Mouse (Mus musculus) heart, embryonic 15.5 days (tissue): ENCODE results near the gene Ccer2. TPM values are rescaled to one million over a fixed set of nuclear protein-coding genes. Genes with fewer than 3 reads are reported as not detected.
A peak's percentile ranks its signal among the peaks of the same experiment; 100 is the strongest.

Experiments
- ATAC-seq: fragments of 200-750 bp; cut with Nextera tagmentation; replicated peaks from 2 replicates; pipeline ENCODE4 v1.8.0; 2017; ENCODE audit warnings: low read depth, moderate TSS enrichment; ENCODE audit not compliant: insufficient number of reproducible peaks, insufficient read depth, low FRiP score
- H3K27ac ChIP-seq: fragments of 300-500 bp; sonication (generic); 2 replicates; pipeline ENCODE4 v1.5.1; 2015; ENCODE audit warnings: mild to moderate bottlenecking, inconsistent platforms
- H3K27me3 ChIP-seq: fragments of 300-500 bp; sonication (generic); 2 replicates; pipeline ENCODE4 v1.6.1; 2015; ENCODE audit warnings: inconsistent platforms
- H3K36me3 ChIP-seq: fragments of 300-500 bp; sonication (generic); 2 replicates; pipeline ENCODE4 v1.6.1; 2015; ENCODE audit warnings: mild to moderate bottlenecking, inconsistent platforms
- H3K4me1 ChIP-seq: fragments of 300-500 bp; sonication (generic); replicated peaks from 2 replicates; pipeline ENCODE4 v1.6.1; 2015; ENCODE audit warnings: inconsistent platforms
- H3K4me2 ChIP-seq: fragments of 300-500 bp; sonication (generic); 2 replicates; pipeline ENCODE4 v1.6.1; 2015; ENCODE audit warnings: inconsistent platforms, mild to moderate bottlenecking, moderate library complexity
- H3K4me3 ChIP-seq: fragments of 300-500 bp; sonication (generic); 2 replicates; pipeline ENCODE4 v1.5.1; 2015; ENCODE audit warnings: mild to moderate bottlenecking, inconsistent platforms
- H3K9ac ChIP-seq: fragments of 300-500 bp; sonication (generic); 2 replicates; pipeline ENCODE4 v1.6.1; 2015; ENCODE audit warnings: mild to moderate bottlenecking, inconsistent platforms
- H3K9me3 ChIP-seq: fragments of 300-500 bp; sonication (generic); replicated peaks from 2 replicates; pipeline ENCODE4 v1.6.1; 2016; ENCODE audit warnings: inconsistent platforms
- WGBS: fragments of 180-500 bp; shearing (Covaris S2); methylation state at CpG from one replicate; pipeline ENCODE4 v1.1.7; 2015; ENCODE audit warnings: mixed read lengths; 5-methylcytosine and 5-hydroxymethylcytosine counted together
- polyA plus RNA-seq: library from polyadenylated mRNA; unstranded; fragments of >200 nt; fragmentation: Nextera tagmentation; extraction: Ambion mirVana; gene quantifications from 2 replicates; pipeline ENCODE4 v1.2.1, GENCODE M21; 2015

The Ccer2 gene
- not detected in 2 replicates for polyA plus RNA-seq

- WGBS: 3% methylated on average over 17 of the region's 17 CpGs
- H3K4me3 ChIP-seq: no peak within 1 kb of the TSS
- no peak for ATAC-seq
Measured at GRCm38 (mm10) chr7:28756079-28756478, at the start of gene Ccer2. TSS of gene Ccer2 (plus strand) at chr7:28756174.

DNA sequence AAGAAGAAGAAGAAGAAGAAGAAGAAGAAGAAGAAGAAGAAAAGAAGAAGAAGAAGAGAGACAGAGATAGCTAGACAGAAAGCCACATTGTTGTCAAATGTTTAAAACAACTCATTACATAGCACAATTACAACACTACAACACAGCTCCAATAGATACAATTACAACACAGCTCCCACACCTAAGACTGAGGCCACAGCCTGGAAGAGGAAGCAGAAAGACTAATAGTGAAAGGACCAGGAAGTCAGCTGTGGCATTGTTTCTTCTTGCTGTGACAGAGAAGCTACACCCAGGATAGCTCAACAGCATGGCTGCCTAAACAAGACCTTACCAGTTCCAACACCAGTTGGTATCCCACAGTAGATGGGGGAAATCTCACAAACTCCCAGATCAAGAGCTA is 46.5 kb upstream of the Ccer2 start:
- ATAC-seq: no peak
- no peak overlapping the region for H3K4me3 ChIP-seq

More at GRCm38 (mm10) chr7:28756079-28756478, at the start of gene Ccer2:
- no peaks in the 10 kb centered on the region for H3K9me3 ChIP-seq
- no peak within 1 kb of the TSS for H3K4me2 ChIP-seq
- H3K27me3 ChIP-seq: peaks cover 18% of the 10 kb centered on the region
- peaks cover 17% of the 10 kb centered on the region for H3K36me3 ChIP-seq
- peaks cover 5% of the 10 kb centered on the region for H3K4me1 ChIP-seq
- no peak within 1 kb of the TSS for H3K9ac ChIP-seq
- H3K27ac ChIP-seq: no peak within 1 kb of the TSS

GRCm38 (mm10) chr7:28710962-28711361 is 45.0 kb upstream of the Ccer2 start:
- Histone ChIP-seq H3K9me3 (no peaks in the 10 kb centered on the region), H3K36me3 (no peaks in the 10 kb centered on the region), H3K27ac (no peak overlapping the region), H3K9ac (no peak overlapping the region), H3K27me3 (no peaks in the 10 kb centered on the region), H3K4me2 (no peak overlapping the region), H3K4me3 (no peak overlapping the region), H3K4me1 (peaks cover 11% of the 10 kb centered on the region)
- ATAC-seq: no peak
- 62% methylated on average over 3 of the region's 3 CpGs for WGBS

More for the DNA sequence above, 46.5 kb upstream of the Ccer2 start:
- Histone ChIP-seq H3K36me3 (no peaks in the 10 kb centered on the region), H3K27me3 (no peaks in the 10 kb centered on the region), H3K9me3 (no peaks in the 10 kb centered on the region), H3K4me1 (peaks cover 4% of the 10 kb centered on the region), H3K9ac (no peak overlapping the region), H3K27ac (no peak overlapping the region), H3K4me2 (no peak overlapping the region)

DNA sequence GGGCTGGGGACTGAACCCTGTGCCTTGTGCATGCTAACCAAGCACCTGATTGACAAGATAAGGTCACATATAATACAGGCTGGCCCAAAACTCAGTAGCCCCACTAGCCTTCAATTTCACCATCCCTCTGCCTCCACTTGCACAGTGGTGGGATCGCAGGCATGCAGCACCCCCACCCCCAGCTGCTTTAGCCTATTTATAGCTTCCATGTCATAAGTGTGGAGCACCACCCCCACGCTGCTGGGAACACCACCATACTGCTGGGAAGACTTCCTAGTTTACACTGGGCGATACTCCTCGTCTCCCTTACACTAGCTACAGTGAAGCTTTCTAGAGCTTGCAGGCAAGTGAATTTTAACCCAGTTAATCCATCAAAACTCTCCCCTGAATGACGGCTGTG is 41.3 kb upstream of the Ccer2 start:
- no peaks in the 10 kb centered on the region for H3K36me3 ChIP-seq
- 44% methylated on average over 5 of the region's 5 CpGs for WGBS
- H3K9me3 ChIP-seq: no peaks in the 10 kb centered on the region
- no peaks in the 10 kb centered on the region for H3K27me3 ChIP-seq
- no peak overlapping the region for H3K4me3 ChIP-seq
- peaks cover 20% of the 10 kb centered on the region for H3K4me1 ChIP-seq
- H3K4me2 ChIP-seq: peak overlapping the region; percentile 18; the same call in 1 of the 2 replicates
- no peak overlapping the region for H3K9ac ChIP-seq
- ATAC-seq: no peak; the same call in 1 of the 2 replicates
- peak overlapping the region; percentile 27; the same call in 1 of the 2 replicates for H3K27ac ChIP-seq

DNA sequence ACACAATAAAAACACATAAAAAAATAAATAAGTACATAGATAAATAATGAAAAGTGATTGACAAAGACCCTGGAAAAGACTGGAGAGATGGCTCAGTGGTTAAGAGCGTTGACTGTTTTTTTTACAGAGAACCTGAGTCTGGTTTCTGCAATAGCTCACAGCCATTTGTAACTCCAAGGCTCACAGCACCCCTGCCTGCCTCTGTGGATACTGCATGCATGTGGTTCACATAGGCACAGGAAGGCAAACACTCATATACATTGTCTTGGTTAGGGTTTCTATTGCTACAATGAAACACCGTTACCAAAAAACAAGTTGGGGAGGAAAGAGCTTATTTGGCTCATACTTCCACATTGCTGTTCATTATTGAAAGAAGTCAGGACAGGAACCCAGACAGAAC is 40.4 kb upstream of the Ccer2 start:
- Histone ChIP-seq H3K27me3 (no peaks in the 10 kb centered on the region), H3K4me2 (no peak overlapping the region), H3K4me1 (peaks cover 20% of the 10 kb centered on the region), H3K27ac (no peak overlapping the region), H3K4me3 (no peak overlapping the region), H3K36me3 (no peaks in the 10 kb centered on the region), H3K9ac (no peak overlapping the region), H3K9me3 (no peaks in the 10 kb centered on the region)
- 100% methylated on average over 2 of the region's 2 CpGs for WGBS
- no peak for ATAC-seq

GRCm38 (mm10) chr7:28716590-28717281 is 39.2 kb upstream of the Ccer2 start, which contains the start of gene Fbxo17:
TSS of gene Fbxo17 (plus strand) at chr7:28716804.
- no peaks in the 10 kb centered on the region for H3K36me3 ChIP-seq
- peak; percentile 79 for ATAC-seq
- H3K4me3 ChIP-seq: peak within 1 kb of the TSS; percentile 68
- no peaks in the 10 kb centered on the region for H3K27me3 ChIP-seq
- no peaks in the 10 kb centered on the region for H3K9me3 ChIP-seq
- peaks cover 22% of the 10 kb centered on the region for H3K4me1 ChIP-seq
- WGBS: under 1% methylated on average over 35 of the region's 36 CpGs
- peak within 1 kb of the TSS; percentile 58 for H3K9ac ChIP-seq
- peak within 1 kb of the TSS; percentile 66 for H3K27ac ChIP-seq
- peak within 1 kb of the TSS; percentile 87 for H3K4me2 ChIP-seq

DNA sequence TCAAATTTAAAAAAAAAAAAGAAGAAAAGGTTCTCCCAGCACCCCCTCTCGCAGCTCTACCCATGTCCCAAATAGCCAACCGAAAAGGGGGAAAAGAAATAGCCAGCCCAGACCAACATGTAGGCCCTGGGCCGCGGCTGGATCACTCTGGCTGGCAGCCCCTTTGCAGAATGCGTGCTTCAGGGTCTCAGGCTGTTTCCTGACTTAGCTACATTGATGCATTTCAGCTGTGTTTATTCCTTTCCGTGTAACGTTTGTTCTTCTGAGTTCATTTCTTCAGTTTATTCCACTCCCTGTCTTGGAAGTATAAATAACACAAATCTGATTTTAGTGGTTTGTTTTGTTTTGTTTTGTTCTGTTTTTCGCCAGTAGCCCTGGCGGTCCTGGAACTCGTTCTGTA is 38.2 kb upstream of the Ccer2 start:
- no peak for ATAC-seq
- Histone ChIP-seq H3K27ac (no peak overlapping the region), H3K27me3 (no peaks in the 10 kb centered on the region), H3K36me3 (no peaks in the 10 kb centered on the region), H3K9me3 (no peaks in the 10 kb centered on the region), H3K4me1 (peaks cover 22% of the 10 kb centered on the region), H3K9ac (no peak overlapping the region), H3K4me3 (peak overlapping the region; percentile 68), H3K4me2 (peak overlapping the region; percentile 87)
- 82% methylated on average over 10 of the region's 10 CpGs for WGBS

- no peak for ATAC-seq
- Histone ChIP-seq H3K27me3 (no peaks in the 10 kb centered on the region), H3K4me3 (no peak overlapping the region), H3K4me1 (peaks cover 22% of the 10 kb centered on the region), H3K36me3 (no peaks in the 10 kb centered on the region; the same call in 1 of the 2 replicates), H3K9ac (no peak overlapping the region), H3K9me3 (no peaks in the 10 kb centered on the region), H3K4me2 (no peak overlapping the region), H3K27ac (0 out of 2 replicates have a peak overlapping the region, but pooled peaks have one; percentile 23)
- 26% methylated on average over 4 of the region's 4 CpGs for WGBS
Measured at GRCm38 (mm10) chr7:28719159-28719558, 36.8 kb upstream of the Ccer2 start.

DNA sequence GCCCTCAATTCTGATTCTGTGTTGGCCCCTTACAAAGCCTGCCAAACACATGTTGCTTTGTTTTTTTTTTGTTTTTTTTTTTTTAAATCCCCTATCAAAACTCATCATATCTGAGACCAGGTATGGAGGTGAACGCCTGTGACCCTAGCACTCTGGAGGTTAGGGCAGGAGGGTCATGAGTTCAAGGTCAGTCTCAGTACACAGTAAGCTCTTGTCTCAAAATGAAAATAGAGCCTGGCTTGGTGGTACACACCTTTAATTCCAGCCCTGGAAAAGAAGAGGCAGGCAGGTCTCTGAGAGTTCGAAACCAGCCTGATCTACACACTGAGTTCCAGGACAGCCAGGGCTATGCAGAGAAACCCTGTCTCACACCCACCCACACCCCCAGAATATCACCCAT is 36.3 kb upstream of the Ccer2 start:
- H3K4me3 ChIP-seq: no peak overlapping the region
- H3K4me2 ChIP-seq: no peak overlapping the region
- peaks cover 18% of the 10 kb centered on the region for H3K4me1 ChIP-seq
- no peak overlapping the region for H3K9ac ChIP-seq
- ATAC-seq: no peak
- H3K27ac ChIP-seq: no peak overlapping the region
- 81% methylated on average over 2 of the region's 2 CpGs for WGBS
- H3K9me3 ChIP-seq: no peaks in the 10 kb centered on the region
- H3K27me3 ChIP-seq: no peaks in the 10 kb centered on the region
- H3K36me3 ChIP-seq: peaks cover 4% of the 10 kb centered on the region

DNA sequence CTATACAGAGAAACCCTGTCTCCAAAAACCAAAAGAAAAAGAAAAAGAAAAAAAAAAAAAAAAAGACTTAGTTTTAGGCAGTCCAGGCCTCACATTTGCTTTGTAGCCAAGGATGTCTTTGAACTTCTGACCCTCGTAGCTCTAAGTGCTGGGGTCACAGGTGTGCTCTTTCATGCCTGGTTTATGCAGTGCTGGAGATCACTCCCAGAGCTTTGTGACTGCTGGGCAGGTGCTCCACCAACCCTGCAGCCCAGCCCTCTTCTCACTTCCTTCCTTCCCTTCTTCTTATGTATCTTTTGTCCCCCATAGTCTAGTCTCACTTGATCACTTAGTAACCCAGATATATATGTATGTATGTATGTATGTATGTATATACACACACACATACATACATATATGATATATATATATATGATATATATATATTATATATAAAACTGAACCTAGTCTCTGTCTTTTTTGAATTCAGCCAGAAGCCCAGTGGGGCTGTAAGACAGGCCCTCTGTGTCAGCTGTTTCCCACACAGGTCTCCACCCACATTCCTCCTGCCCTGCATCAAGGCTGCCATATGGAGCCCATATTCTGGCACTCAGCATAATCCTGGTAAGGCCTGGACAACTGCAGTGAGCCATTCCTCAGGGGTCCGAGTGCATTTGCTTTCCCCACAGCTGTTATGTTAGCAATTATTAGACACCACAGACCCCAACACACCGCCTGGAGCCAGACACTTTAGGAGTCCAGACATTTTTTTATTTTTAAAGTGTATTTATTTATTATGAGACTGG is 35.0 kb upstream of the Ccer2 start:
- peaks cover 12% of the 10 kb centered on the region; the same call in 1 of the 2 replicates for H3K4me1 ChIP-seq
- H3K36me3 ChIP-seq: peaks cover 5% of the 10 kb centered on the region
- no peak overlapping the region for H3K9ac ChIP-seq
- no peaks in the 10 kb centered on the region for H3K27me3 ChIP-seq
- WGBS: 76% methylated on average over 3 of the region's 3 CpGs
- H3K27ac ChIP-seq: no peak overlapping the region
- H3K4me3 ChIP-seq: no peak overlapping the region
- H3K4me2 ChIP-seq: no peak overlapping the region
- ATAC-seq: no peak
- H3K9me3 ChIP-seq: no peaks in the 10 kb centered on the region

- Histone ChIP-seq H3K4me1 (peaks cover 10% of the 10 kb centered on the region; the same call in 1 of the 2 replicates), H3K36me3 (peaks cover 5% of the 10 kb centered on the region), H3K9ac (no peak overlapping the region), H3K4me2 (no peak overlapping the region), H3K27me3 (no peaks in the 10 kb centered on the region), H3K27ac (no peak overlapping the region), H3K9me3 (no peaks in the 10 kb centered on the region), H3K4me3 (no peak overlapping the region)
- no peak for ATAC-seq
- WGBS: 90% methylated on average over 7 of the region's 7 CpGs
Measured at GRCm38 (mm10) chr7:28722079-28722478, 33.9 kb upstream of the Ccer2 start.
